Mouse (Mus musculus) embryonic facial prominence, embryonic 14.5 days (tissue): ENCODE data around the gene Ankrd60. TPM values are rescaled to one million over a fixed set of nuclear protein-coding genes. Genes with fewer than 3 reads are reported as not detected.

ENCODE experiments used
- ATAC-seq: fragments of 200-750 bp; cut with Nextera tagmentation; 2 replicates; pipeline ENCODE4 v1.8.0; 2017; ENCODE audit warnings: low read depth, moderate number of reproducible peaks, moderate TSS enrichment
- DNase-seq: peaks from one replicate; pipeline ENCODE4 v3.0.0-alpha.2; 2015; ENCODE audit warnings: low spot score
- H3K27ac ChIP-seq: fragments of 300-500 bp; sonication (generic); replicated peaks from 2 replicates; pipeline ENCODE4 v1.5.1; 2014; ENCODE audit warnings: low read depth, mild to moderate bottlenecking, low read length, moderate library complexity
- H3K27me3 ChIP-seq: fragments of 300-500 bp; sonication (generic); replicated peaks from 2 replicates; pipeline ENCODE4 v1.6.1; 2014; ENCODE audit warnings: low read length; ENCODE audit not compliant: control insufficient read depth, insufficient read depth
- H3K36me3 ChIP-seq: fragments of 300-500 bp; sonication (generic); 2 replicates; pipeline ENCODE4 v1.6.1; 2014; ENCODE audit warnings: low read length, mixed read lengths; ENCODE audit not compliant: control insufficient read depth, insufficient read depth
- H3K4me1 ChIP-seq: fragments of 300-500 bp; sonication (generic); 2 replicates; pipeline ENCODE4 v1.6.1; 2014; ENCODE audit warnings: antibody characterized with exemption, low read length; ENCODE audit not compliant: control insufficient read depth, insufficient read depth
- H3K4me2 ChIP-seq: fragments of 300-500 bp; sonication (generic); 2 replicates; pipeline ENCODE4 v1.6.1; 2014; ENCODE audit warnings: low read depth, mild to moderate bottlenecking, low read length, moderate library complexity, mixed read lengths
- H3K4me3 ChIP-seq: fragments of 300-500 bp; sonication (generic); 2 replicates; pipeline ENCODE4 v1.5.1; 2014; ENCODE audit warnings: low read depth, mild to moderate bottlenecking, low read length
- H3K9ac ChIP-seq: fragments of 300-500 bp; sonication (generic); 2 replicates; pipeline ENCODE4 v1.6.1; 2014; ENCODE audit warnings: low read depth, mild to moderate bottlenecking, low read length, moderate library complexity, mixed read lengths
- H3K9me3 ChIP-seq: fragments of 300-500 bp; sonication (generic); 2 replicates; pipeline ENCODE4 v1.6.1; 2016; ENCODE audit warnings: low read length; ENCODE audit not compliant: control insufficient read depth
- WGBS: fragments of 180-500 bp; shearing (Covaris S2); extraction: QIAGEN DNeasy Blood & Tissue Kit; methylation state at CpG from one replicate; pipeline ENCODE4 v1.1.7; 2014; 5-methylcytosine and 5-hydroxymethylcytosine counted together
- polyA plus RNA-seq: library from polyadenylated mRNA; unstranded; fragments of >200 nt; fragmentation: Nextera tagmentation; extraction: Ambion mirVana; gene quantifications from 2 replicates; pipeline ENCODE4 v1.2.1, GENCODE M21; 2014

Gene Ankrd60
- polyA plus RNA-seq, 1 experiment from 2014 or later = not detected

DNA sequence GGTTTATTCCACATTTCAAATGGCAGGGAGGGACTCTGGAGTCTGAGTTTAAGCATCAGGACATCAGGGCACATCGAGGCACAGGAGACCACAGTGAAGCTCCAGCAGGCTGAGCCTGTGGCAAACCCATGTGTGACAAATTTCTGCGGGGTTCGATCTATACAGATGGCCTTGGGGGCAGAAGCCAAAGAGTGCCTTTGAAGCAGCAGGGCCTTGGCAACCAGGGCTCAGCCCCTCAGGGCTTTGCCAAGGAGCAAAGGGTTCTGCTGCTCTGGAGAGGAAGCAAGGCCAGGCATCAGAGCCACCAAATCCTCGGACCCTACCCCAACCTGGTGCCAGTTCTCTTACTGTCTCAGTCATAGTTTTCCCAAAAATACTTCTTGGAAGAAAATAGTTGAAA, 35.4 kb downstream of the Ankrd60 start:
- Histone ChIP-seq H3K36me3 (no peaks in the 10 kb centered on the region), H3K9me3 (no peaks in the 10 kb centered on the region), H3K4me2 (no peak overlapping the region), H3K9ac (no peak overlapping the region), H3K4me3 (no peak overlapping the region), H3K4me1 (0 out of 2 replicates have a peak, but pooled peaks cover 4% of the 10 kb centered on the region), H3K27me3 (no peaks in the 10 kb centered on the region), H3K27ac (no peak overlapping the region)
- no peak for DNase-seq
- WGBS = 62% methylated on average over 4 of the region's 4 CpGs
- no peak for ATAC-seq

DNA sequence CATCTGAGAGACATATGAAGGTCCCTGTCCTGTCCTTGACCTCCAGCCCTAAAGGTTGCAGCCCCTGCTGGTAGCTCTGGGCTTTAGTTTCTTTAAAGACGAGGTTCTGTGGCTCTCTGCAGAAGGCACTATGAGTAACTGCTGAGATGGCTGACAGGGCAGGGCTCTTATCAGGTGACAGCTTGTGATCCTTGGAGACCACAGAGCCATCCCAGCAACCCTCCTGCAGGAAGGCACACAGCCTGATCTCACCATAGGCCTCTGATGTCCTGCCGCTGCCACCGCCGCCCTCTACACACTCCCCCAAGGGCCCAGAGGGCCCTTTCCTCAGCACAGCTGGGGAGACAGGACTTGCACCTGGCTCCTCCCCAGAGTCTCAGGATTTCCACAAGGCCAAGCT, 36.4 kb downstream of the Ankrd60 start:
- Histone ChIP-seq H3K27ac (no peak overlapping the region), H3K9ac (no peak overlapping the region), H3K36me3 (no peaks in the 10 kb centered on the region), H3K4me2 (no peak overlapping the region), H3K9me3 (no peaks in the 10 kb centered on the region), H3K27me3 (no peaks in the 10 kb centered on the region), H3K4me3 (no peak overlapping the region), H3K4me1 (0 out of 2 replicates have a peak, but pooled peaks cover 4% of the 10 kb centered on the region)
- WGBS = 79% methylated on average over 4 of the region's 4 CpGs
- DNase-seq (no peak), ATAC-seq (no peak)

- ATAC-seq (peak; percentile 30; the same call in 1 of the 2 replicates), DNase-seq (peak; percentile 50)
- WGBS = 30% methylated on average over 15 of the region's 15 CpGs
- H3K36me3 ChIP-seq = no peaks in the 10 kb centered on the region
- no peak overlapping the region for H3K4me3 ChIP-seq
- peak overlapping the region; percentile 23; the same call in 1 of the 2 replicates for H3K4me2 ChIP-seq
- H3K4me1 ChIP-seq = 0 out of 2 replicates have a peak, but pooled peaks cover 8% of the 10 kb centered on the region
- no peak overlapping the region for H3K9ac ChIP-seq
- H3K9me3 ChIP-seq = no peaks in the 10 kb centered on the region
- H3K27me3 ChIP-seq = no peaks in the 10 kb centered on the region
- no peak overlapping the region for H3K27ac ChIP-seq
Measured at GRCm38 (mm10) chr2:173539781-173540180, 38.4 kb downstream of the Ankrd60 start.

DNA sequence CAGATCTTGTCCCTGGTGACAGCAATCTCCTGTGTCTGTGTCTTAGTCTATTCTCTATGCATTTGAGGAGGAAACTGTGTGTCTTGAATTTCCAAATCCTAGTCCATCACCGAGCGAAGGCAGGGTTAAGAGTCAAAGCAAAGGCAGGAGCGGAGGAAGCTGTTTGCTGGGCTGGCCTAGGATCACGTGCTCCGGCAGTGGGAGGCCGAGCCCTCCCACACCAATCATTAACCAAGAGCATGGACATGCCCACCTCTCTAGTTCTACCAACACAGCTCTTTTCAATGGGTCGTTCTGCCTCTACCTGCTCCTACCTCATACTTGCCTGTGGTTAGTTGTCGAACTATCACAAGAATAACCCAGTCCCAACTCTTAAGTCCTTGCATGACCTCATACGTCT, 42.3 kb downstream of the Ankrd60 start:
- DNase-seq (no peak), ATAC-seq (no peak)
- Histone ChIP-seq H3K4me1 (peaks cover 24% of the 10 kb centered on the region), H3K9ac (no peak overlapping the region), H3K4me3 (no peak overlapping the region), H3K9me3 (no peaks in the 10 kb centered on the region), H3K36me3 (no peaks in the 10 kb centered on the region), H3K27me3 (no peaks in the 10 kb centered on the region), H3K4me2 (no peak overlapping the region), H3K27ac (no peak overlapping the region)
- 89% methylated on average over 9 of the region's 9 CpGs for WGBS

DNA sequence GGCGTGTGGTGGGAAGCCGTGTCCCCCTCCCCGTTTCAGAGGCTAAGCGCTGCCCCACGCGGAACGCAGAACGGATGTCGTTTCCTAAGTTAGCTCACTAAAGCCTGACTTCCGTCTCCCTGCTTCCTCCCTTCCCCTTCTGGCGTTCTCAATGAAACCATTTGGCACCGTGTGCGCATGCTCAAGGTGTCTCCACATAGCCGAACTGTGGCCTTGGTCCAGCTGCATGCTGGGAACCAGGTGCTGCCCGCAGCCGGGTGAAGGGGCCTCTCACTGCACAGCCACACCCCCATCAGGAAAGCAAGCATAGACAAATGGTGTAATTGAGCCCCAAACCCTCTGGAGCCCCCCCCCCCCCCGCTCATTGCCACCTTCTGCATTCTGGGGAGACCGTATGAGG, 42.8 kb downstream of the Ankrd60 start:
- 84% methylated on average over 18 of the region's 18 CpGs for WGBS
- no peaks in the 10 kb centered on the region for H3K9me3 ChIP-seq
- no peak overlapping the region for H3K4me3 ChIP-seq
- H3K9ac ChIP-seq = no peak overlapping the region
- H3K4me1 ChIP-seq = peaks cover 24% of the 10 kb centered on the region
- H3K27me3 ChIP-seq = no peaks in the 10 kb centered on the region
- H3K4me2 ChIP-seq = no peak overlapping the region
- DNase-seq = no peak
- no peaks in the 10 kb centered on the region for H3K36me3 ChIP-seq
- no peak overlapping the region for H3K27ac ChIP-seq
- ATAC-seq = no peak

DNA sequence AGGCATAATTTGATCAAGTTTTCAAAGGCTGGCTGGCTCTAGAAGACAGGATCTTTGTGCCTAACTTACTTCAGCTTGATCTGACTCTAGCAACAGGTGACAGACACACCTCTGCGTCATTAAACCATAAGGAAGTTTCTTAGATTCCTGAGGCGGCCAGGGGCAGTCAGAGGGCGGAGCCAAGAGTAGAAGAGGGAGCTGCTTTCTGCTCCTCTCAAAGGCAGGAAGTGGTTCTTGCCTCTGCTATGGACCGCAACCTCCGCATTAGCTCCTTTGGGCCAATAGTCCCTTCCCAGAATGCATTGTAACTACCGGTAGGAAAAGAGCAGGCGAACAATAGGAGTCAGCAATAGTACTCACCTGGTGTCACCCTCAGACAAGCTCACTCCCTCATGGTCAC, 43.6 kb downstream of the Ankrd60 start:
- H3K27me3 ChIP-seq = no peaks in the 10 kb centered on the region
- H3K27ac ChIP-seq = no peak overlapping the region
- no peak overlapping the region for H3K9ac ChIP-seq
- ATAC-seq (no peak), DNase-seq (no peak)
- H3K9me3 ChIP-seq = no peaks in the 10 kb centered on the region
- H3K4me2 ChIP-seq = no peak overlapping the region
- no peaks in the 10 kb centered on the region for H3K36me3 ChIP-seq
- H3K4me1 ChIP-seq = peaks cover 20% of the 10 kb centered on the region
- no peak overlapping the region for H3K4me3 ChIP-seq
- WGBS = 76% methylated on average over 7 of the region's 7 CpGs

DNA sequence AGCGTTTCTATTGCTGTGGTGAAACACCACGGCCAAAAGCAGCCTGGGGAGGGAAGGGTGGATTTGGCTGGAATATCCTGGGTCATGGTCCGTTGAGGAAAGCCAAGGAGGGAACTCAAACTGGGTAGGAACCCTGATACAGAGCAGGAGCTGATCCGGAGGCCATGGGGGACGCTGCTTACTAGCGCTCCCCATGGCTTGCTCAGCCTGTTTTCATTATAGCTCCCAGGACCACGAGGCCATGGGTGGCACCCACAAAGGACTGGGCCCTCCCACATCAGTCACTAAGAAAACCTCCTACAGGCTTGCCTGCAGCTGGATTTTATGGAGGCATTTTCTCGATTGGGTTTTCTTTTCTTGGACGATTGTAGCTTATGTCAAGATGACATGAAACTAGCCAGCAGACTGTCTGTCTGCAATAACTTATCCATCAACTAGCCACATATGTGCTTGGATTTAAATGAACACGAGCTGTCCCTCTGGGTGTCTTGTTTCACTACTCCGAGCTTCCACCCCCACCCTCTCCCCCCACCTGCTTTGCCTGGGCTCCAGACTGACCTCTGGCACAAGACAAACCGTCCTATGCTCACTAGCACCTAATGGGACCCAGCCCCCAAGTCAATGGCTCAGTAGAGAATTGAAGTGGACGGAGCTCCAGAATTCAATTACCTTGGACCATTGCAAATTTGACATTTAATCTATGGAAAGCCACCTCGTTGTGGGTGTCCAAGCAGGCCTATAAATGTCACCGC, 45.3 kb downstream of the Ankrd60 start:
- Histone ChIP-seq H3K4me1 (peaks cover 20% of the 10 kb centered on the region), H3K4me3 (no peak overlapping the region), H3K27me3 (no peaks in the 10 kb centered on the region), H3K4me2 (no peak overlapping the region), H3K9ac (no peak overlapping the region), H3K27ac (peak overlapping the region; percentile 29; the same call in 1 of the 2 replicates), H3K36me3 (no peaks in the 10 kb centered on the region), H3K9me3 (no peaks in the 10 kb centered on the region)
- ATAC-seq (peak; percentile 27), DNase-seq (peak; percentile 50)
- WGBS = 39% methylated on average over 15 of the region's 15 CpGs

GRCm38 (mm10) chr2:173528493-173528892, 49.7 kb downstream of the Ankrd60 start:
- no peak for ATAC-seq
- Histone ChIP-seq H3K4me2 (no peak overlapping the region), H3K27me3 (no peaks in the 10 kb centered on the region), H3K36me3 (no peaks in the 10 kb centered on the region), H3K27ac (no peak overlapping the region), H3K4me3 (no peak overlapping the region), H3K4me1 (peaks cover 16% of the 10 kb centered on the region), H3K9ac (no peak overlapping the region), H3K9me3 (no peaks in the 10 kb centered on the region)
- no peak for DNase-seq
- WGBS = 77% methylated on average over 3 of the region's 3 CpGs

DNA sequence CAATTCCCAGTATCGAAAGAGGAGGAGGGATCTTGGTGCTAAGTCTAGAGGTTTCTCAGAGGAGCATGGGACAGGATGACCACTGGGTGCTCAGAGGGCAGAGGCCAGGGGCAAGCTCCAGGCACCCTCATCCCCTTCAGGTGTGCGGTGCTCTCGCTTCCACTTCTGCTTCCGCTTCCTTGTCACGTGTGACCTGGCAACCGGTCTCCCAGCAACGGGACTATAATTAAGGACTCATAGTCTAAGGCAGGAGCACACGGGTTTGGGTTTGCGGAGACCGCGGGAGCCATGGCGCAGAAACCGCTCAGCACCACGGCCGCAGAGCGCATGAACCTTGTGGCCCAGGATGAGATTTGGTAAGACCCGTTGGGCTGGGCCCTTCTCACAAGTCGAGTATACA, 55.8 kb downstream of the Ankrd60 start, which contains the start of gene 1700021F07Rik:
Gene 1700021F07Rik, plus strand, starts transcription at position 211 of the 400 bp plus-strand sequence.
- Histone ChIP-seq H3K4me3 (no peak within 1 kb of the TSS), H3K4me2 (no peak within 1 kb of the TSS), H3K9ac (no peak within 1 kb of the TSS), H3K27ac (no peak within 1 kb of the TSS), H3K4me1 (peaks cover under 1% of the 10 kb centered on the region; the same call in 1 of the 2 replicates), H3K9me3 (no peaks in the 10 kb centered on the region), H3K27me3 (no peaks in the 10 kb centered on the region), H3K36me3 (no peaks in the 10 kb centered on the region)
- ATAC-seq = no peak
- 93% methylated on average over 18 of the region's 18 CpGs for WGBS
- DNase-seq = no peak
